Mouse (Mus musculus): Measurements from ENCODE around the gene Ccdc60. TPM values are rescaled to one million over a fixed set of nuclear protein-coding genes. Genes with fewer than 3 reads are reported as not detected.

The Ccdc60 gene
- 4.1 and 4.3 TPM in 2 replicates for polyA plus RNA-seq (2015; fragmentation: Nextera tagmentation; extraction: Ambion mirVana)

GRCm38 (mm10) chr5:116288849-116289570 lies at the start of gene Ccdc60:
Gene Ccdc60 (minus strand): TSS chr5:116288985.

GRCm38 (mm10) chr5:116083081-116083480 lies 205.7 kb downstream of the Ccdc60 start, which contains the start of gene Tmem233:
Gene Tmem233 (minus strand): TSS chr5:116083244.

Other genes with a start within 250 kb of the Ccdc60 start
- not detected in 2 replicates for gene Tmem233, start 205.7 kb downstream of the Ccdc60 start, polyA plus RNA-seq (2015; fragmentation: Nextera tagmentation; extraction: Ambion mirVana)
- 73.4 and 78.6 TPM in 2 replicates for gene Hspb8, start 133.9 kb upstream of the Ccdc60 start, polyA plus RNA-seq (2015; fragmentation: Nextera tagmentation; extraction: Ambion mirVana)

Data from urinary bladder, postnatal 0 days (tissue).